Mouse (Mus musculus): Measurements from ENCODE around the gene Lifr. TPM values are rescaled to one million over a fixed set of nuclear protein-coding genes. Genes with fewer than 3 reads are reported as not detected.

Lifr gene
- polyA plus RNA-seq, 1 experiment from 2014 or later = 10.0 TPM

DNA sequence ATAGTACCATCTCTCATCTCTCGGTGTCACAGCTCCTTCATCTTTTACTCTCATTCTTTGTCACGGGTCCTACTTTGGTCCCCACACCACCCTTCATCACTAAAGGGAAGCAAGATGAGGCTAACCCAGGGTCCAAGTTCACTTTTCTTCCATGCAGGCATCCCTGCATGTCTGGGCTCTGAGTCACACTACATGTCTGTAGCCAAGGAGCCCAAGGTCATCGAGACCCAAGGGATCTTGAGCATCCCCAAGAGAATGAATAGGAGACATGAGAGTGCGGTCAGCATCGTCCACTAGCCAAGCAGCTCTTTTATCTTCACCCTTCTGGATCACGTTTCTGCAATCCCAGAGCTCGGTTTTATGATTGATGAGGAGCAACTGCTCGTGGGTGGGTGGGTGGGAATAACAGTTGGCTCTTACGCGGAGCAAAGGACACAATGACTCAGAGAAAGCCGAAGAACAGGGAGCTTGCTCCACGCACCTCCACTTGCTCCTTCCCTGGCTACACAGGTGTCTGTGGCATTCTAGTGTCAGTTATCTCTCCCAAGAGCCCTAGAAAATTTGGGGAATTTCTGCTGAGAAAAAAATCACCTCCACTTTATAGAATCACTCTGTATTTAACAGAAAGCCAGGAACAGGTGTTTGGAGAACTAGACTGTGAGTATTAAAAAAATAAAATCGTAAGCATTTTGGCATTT is 143.1 kb downstream of the Lifr start:
- Histone ChIP-seq H3K4me1 (no peaks in the 10 kb centered on the region), H3K27ac (replicated peaks) (no peak overlapping the region), H3K4me3 (no peak overlapping the region), H3K9me3 (replicated peaks) (no peaks in the 10 kb centered on the region), H3K27me3 (ENCODE audit: low read depth, poor library complexity, severe bottlenecking) (no peaks in the 10 kb centered on the region), H3K36me3 (no peaks in the 10 kb centered on the region)
- 93% methylated on average over 13 of the region's 13 CpGs for WGBS
- no peak for DNase-seq (ENCODE audit: low spot score)

DNA sequence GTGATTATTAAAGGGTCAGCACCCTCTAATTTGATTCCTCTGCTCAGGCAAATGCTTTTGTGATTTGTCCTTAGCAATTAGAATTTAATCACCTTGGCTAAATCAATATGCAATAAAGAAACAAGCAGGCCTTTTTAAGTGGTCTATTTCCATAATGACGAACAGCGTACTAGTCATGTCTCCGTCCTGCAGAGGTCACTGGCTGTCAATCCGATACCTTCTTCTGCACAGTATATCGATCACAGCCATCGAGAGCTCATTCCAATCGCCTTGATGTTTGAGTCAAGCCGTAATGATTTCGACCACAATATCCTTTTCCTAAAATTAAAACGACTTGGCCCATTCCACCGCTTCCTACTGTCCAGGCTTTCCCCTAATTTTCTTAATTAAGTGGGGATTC is 149.5 kb downstream of the Lifr start:
- Histone ChIP-seq H3K36me3 (no peaks in the 10 kb centered on the region), H3K9me3 (replicated peaks) (no peaks in the 10 kb centered on the region), H3K27me3 (ENCODE audit: low read depth, poor library complexity, severe bottlenecking) (no peaks in the 10 kb centered on the region), H3K4me1 (no peaks in the 10 kb centered on the region; the same call in 1 of the 2 replicates), H3K4me3 (no peak overlapping the region), H3K27ac (replicated peaks) (no peak overlapping the region)
- 93% methylated on average over 11 of the region's 11 CpGs for WGBS
- no peak for DNase-seq (ENCODE audit: low spot score)

DNA sequence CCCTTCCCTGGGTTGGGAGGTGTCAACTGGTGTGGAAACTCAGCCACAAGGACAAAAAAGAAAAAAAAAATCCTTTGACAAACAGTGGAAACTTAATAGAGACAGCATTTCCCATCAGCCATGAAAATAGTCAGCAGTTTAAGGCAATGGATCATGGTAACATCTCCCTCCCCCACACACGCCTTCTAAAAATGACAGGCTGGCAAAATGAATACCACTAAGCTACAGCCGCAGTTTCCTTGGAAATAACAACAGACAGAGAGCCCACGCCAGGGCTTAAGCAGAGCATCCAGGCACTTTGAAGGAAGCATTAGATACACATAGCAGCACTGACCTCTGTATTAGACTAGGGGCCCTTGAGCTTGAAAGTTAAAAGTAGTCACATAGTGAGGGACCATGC is 150.5 kb downstream of the Lifr start:
- 74% methylated on average over 3 of the region's 3 CpGs for WGBS

DNA sequence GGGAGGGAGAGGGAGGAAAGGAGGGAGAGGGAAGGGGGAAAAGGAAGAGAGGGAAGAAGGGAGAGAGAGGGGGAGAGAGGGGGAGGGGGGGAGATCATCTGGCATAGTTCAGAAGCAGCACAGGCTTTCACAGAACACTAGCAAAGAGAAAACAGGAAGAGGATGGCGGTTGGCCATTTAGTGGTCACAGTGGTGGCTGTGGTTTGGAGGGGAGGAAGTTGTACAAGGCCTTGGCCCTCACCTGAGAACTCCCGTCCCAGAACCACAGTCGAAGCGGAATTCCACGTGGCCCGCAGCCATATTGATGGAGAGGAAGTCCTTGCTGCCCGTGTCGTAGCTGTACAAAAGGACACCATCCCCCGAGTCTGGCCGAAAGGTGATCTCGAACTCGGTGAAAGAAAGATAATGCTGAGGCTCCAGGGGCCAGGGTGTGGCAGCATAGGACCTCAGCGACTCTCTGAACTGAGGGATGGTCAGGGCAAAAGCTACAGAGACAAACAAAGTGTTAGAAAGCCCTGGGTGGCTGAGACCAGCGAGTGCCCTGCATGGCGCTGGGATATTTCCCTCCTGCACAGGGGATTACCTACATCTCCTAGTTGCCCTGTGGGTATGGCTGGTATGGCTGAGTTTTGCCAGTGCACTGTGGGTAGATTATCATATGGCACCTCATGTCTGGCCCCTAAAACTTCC is 151.9 kb downstream of the Lifr start:
- DNase-seq (ENCODE audit: low spot score) = no peak
- Histone ChIP-seq H3K27me3 (ENCODE audit: low read depth, poor library complexity, severe bottlenecking) (no peaks in the 10 kb centered on the region), H3K4me1 (no peaks in the 10 kb centered on the region; the same call in 1 of the 2 replicates), H3K27ac (replicated peaks) (no peak overlapping the region), H3K36me3 (no peaks in the 10 kb centered on the region), H3K9me3 (replicated peaks) (no peaks in the 10 kb centered on the region), H3K4me3 (no peak overlapping the region)
- 84% methylated on average over 15 of the region's 15 CpGs for WGBS

More for the DNA sequence above, 150.5 kb downstream of the Lifr start:
- Histone ChIP-seq H3K36me3 (no peaks in the 10 kb centered on the region), H3K27ac (replicated peaks) (no peak overlapping the region), H3K9me3 (replicated peaks) (no peaks in the 10 kb centered on the region), H3K27me3 (ENCODE audit: low read depth, poor library complexity, severe bottlenecking) (no peaks in the 10 kb centered on the region), H3K4me3 (no peak overlapping the region), H3K4me1 (no peaks in the 10 kb centered on the region; the same call in 1 of the 2 replicates)
- DNase-seq (ENCODE audit: low spot score) = no peak

Other genes starting within 250 kb of the Lifr start
- gene Osmr, start 215.6 kb upstream of the Lifr start, polyA plus RNA-seq (2016; fragmentation: Nextera tagmentation; extraction: Ambion mirVana) = 0.41 and 0.83 TPM in 2 replicates